Mouse (Mus musculus) neural tube, embryonic 11.5 days (tissue): ENCODE results near the gene Gm5414. TPM values are rescaled to one million over a fixed set of nuclear protein-coding genes. Genes with fewer than 3 reads are reported as not detected.

Experiments
- ATAC-seq: fragments of 200-750 bp; cut with Nextera tagmentation; 2 replicates; pipeline ENCODE4 v1.8.0; 2017; ENCODE audit warnings: moderate number of reproducible peaks, mild to moderate bottlenecking, moderate TSS enrichment, moderate library complexity; ENCODE audit not compliant: insufficient read depth, low FRiP score, low TSS enrichment
- DNase-seq: peaks from one replicate; pipeline ENCODE4 v3.0.0-alpha.2; 2015; ENCODE audit warnings: low spot score
- H3K27ac ChIP-seq: fragments of 300-500 bp; sonication (generic); 2 replicates; pipeline ENCODE4 v1.5.1; 2014; ENCODE audit warnings: low read depth, mild to moderate bottlenecking, low read length
- H3K27me3 ChIP-seq: fragments of 300-500 bp; sonication (generic); 2 replicates; pipeline ENCODE4 v1.6.1; 2014; ENCODE audit warnings: mild to moderate bottlenecking, low read length, mixed read lengths; ENCODE audit not compliant: control insufficient read depth, insufficient read depth
- H3K36me3 ChIP-seq: fragments of 300-500 bp; sonication (generic); 2 replicates; pipeline ENCODE4 v1.6.1; 2014; ENCODE audit warnings: mild to moderate bottlenecking, low read length, moderate library complexity, mixed read lengths; ENCODE audit not compliant: control insufficient read depth, insufficient read depth
- H3K4me1 ChIP-seq: fragments of 300-500 bp; sonication (generic); 2 replicates; pipeline ENCODE4 v1.6.1; 2014; ENCODE audit warnings: low read length, mixed read lengths; ENCODE audit not compliant: control insufficient read depth, insufficient read depth
- H3K4me2 ChIP-seq: fragments of 300-500 bp; sonication (generic); 2 replicates; pipeline ENCODE4 v1.6.1; 2014; ENCODE audit warnings: low read depth, mild to moderate bottlenecking, moderate library complexity
- H3K4me3 ChIP-seq: fragments of 300-500 bp; sonication (generic); 2 replicates; pipeline ENCODE4 v1.5.1; 2014; ENCODE audit warnings: low read depth, low read length
- H3K9ac ChIP-seq: fragments of 300-500 bp; sonication (generic); 2 replicates; pipeline ENCODE4 v1.6.1; 2014; ENCODE audit warnings: mild to moderate bottlenecking, low read length
- H3K9me3 ChIP-seq: fragments of 300-500 bp; sonication (generic); 2 replicates; pipeline ENCODE4 v1.6.1; 2016; ENCODE audit warnings: low read length; ENCODE audit not compliant: control insufficient read depth
- WGBS: fragments of 180-500 bp; shearing (Covaris S2); extraction: QIAGEN DNeasy Blood & Tissue Kit; methylation state at CpG from one replicate; pipeline ENCODE4 v1.1.7; 2014; 5-methylcytosine and 5-hydroxymethylcytosine counted together
- microRNA-seq: library from miRNA; unstranded; fragments of <30 nt; microRNA quantifications from one replicate; pipeline ENCODE4, GENCODE M21; 2016
- polyA plus RNA-seq: library from polyadenylated mRNA; unstranded; fragments of >200 nt; fragmentation: Nextera tagmentation; extraction: Ambion mirVana; gene quantifications from 2 replicates; pipeline ENCODE4 v1.2.1, GENCODE M21; 2014

Gene Gm5414
- polyA plus RNA-seq, 1 experiment from 2014 or later = not detected

- DNase-seq (no peak), ATAC-seq (no peak)
- H3K27me3 ChIP-seq = no peaks in the 10 kb centered on the region
- no peak overlapping the region for H3K27ac ChIP-seq
- WGBS = 89% methylated on average over 5 of the region's 5 CpGs
- H3K36me3 ChIP-seq = no peaks in the 10 kb centered on the region
- H3K9me3 ChIP-seq = no peaks in the 10 kb centered on the region
- no peak overlapping the region for H3K4me2 ChIP-seq
- no peak overlapping the region for H3K4me3 ChIP-seq
- no peak overlapping the region for H3K9ac ChIP-seq
- H3K4me1 ChIP-seq = no peaks in the 10 kb centered on the region
Observed at GRCm38 (mm10) chr15:101575506-101575905, 52.5 kb downstream of the Gm5414 start.

Small RNAs within 50 kb of the gene (microRNA-seq; reads per million reads assigned to microRNA genes)
- gene Gm44383 (not detected), gene Gm44479 (not detected)

Other genes starting within 250 kb of the Gm5414 start
- 10.6 and 12.3 TPM in 2 replicates for gene Krt7, start 217.1 kb downstream of the Gm5414 start, polyA plus RNA-seq
- 0.41 TPM in 1 of 2 replicates, not detected in the other for gene Krt87, start 189.4 kb downstream of the Gm5414 start, polyA plus RNA-seq
- not detected in 2 replicates for gene Krt88, start 180.4 kb downstream of the Gm5414 start, polyA plus RNA-seq
- not detected in 2 replicates for gene Krt81, start 164.4 kb downstream of the Gm5414 start, polyA plus RNA-seq
- gene Krt86, start 154.7 kb downstream of the Gm5414 start, polyA plus RNA-seq = not detected in 2 replicates
- not detected in 2 replicates for gene Krt83, start 136.7 kb downstream of the Gm5414 start, polyA plus RNA-seq
- gene Gm49425, start 110.9 kb downstream of the Gm5414 start, polyA plus RNA-seq = not detected in 2 replicates
- gene Krt84, start 95.4 kb downstream of the Gm5414 start, polyA plus RNA-seq = not detected in 2 replicates
- gene Krt82, start 77.5 kb downstream of the Gm5414 start, polyA plus RNA-seq = not detected in 2 replicates
- 0.37 and 0.85 TPM in 2 replicates for gene Krt90, start 65.2 kb downstream of the Gm5414 start, polyA plus RNA-seq
- not detected in 2 replicates for gene Krt75, start 54.3 kb downstream of the Gm5414 start, polyA plus RNA-seq
- gene Gm5478, start 19.2 kb upstream of the Gm5414 start, polyA plus RNA-seq = not detected in 2 replicates
- gene Krt6b, start 52.1 kb upstream of the Gm5414 start, polyA plus RNA-seq = not detected in 2 replicates
- 0.09 TPM in 1 of 2 replicates, not detected in the other for gene Krt6a, start 66.1 kb upstream of the Gm5414 start, polyA plus RNA-seq
- gene Krt5, start 84.7 kb upstream of the Gm5414 start, polyA plus RNA-seq = 5.0 and 6.4 TPM in 2 replicates
- not detected in 2 replicates for gene Krt71, start 114.9 kb upstream of the Gm5414 start, polyA plus RNA-seq
- not detected in 2 replicates for gene Krt72, start 158.3 kb upstream of the Gm5414 start, polyA plus RNA-seq
- not detected in 2 replicates for gene Krt73, start 174.2 kb upstream of the Gm5414 start, polyA plus RNA-seq
- not detected in 2 replicates for gene Krt2, start 190.0 kb upstream of the Gm5414 start, polyA plus RNA-seq
- gene Krt1, start 222.6 kb upstream of the Gm5414 start, polyA plus RNA-seq = 0.53 and 0.74 TPM in 2 replicates
- gene Krt77, start 241.5 kb upstream of the Gm5414 start, polyA plus RNA-seq = not detected in 2 replicates